Mouse (Mus musculus): ENCODE data around the gene Selenof. TPM values are rescaled to one million over a fixed set of nuclear protein-coding genes. Genes with fewer than 3 reads are reported as not detected.

The Selenof gene
- polyA plus RNA-seq (2015; fragmentation: Nextera tagmentation; extraction: Ambion mirVana): 425 and 459 TPM in 2 replicates

DNA sequence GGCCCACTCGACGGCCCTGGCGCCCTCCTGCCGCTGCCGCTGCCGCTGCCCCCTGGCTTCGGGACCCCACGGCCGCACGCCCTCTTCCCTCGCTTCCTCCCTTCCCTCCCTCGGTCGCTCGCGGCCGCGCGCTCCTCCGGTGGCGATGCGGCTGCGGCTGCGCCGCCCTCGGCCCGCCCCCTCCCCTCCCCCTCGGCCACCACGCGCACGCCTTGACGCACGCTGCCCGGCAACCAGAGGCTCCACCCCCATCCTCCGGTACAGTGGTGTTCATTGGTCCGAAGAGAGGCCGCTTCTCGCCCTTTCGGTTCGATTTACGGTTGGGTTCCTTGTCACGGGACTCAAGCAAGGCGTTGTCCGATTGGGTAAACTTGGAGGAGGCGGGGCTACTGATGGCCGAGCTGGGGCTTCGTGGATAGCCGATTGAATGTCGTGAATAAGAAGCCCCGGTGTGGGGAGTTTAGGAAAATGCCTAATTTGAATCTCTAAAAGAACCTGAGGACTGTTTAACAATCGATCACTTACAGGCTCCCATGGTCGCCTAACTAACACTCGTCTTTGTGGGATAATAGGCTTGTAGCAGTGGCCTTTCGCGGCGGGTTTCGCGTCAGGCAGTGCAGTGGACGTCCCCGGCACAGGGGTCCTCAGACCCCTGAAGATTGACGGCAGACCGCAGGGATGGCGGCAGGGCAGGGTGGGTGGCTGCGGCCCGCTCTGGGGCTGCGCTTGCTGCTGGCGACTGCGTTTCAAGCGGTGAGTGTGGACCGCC, at the start of gene Selenof, which contains the start of gene Hs2st1:
Gene Selenof (plus strand): TSS at position 258 of the 769 bp plus-strand sequence.
Gene Hs2st1 (minus strand): TSS at position 135 of the 769 bp plus-strand sequence.
- Histone ChIP-seq H3K4me3 (peak within 1 kb of the TSS; percentile 91), H3K9me3 (no peaks in the 10 kb centered on the region), H3K9ac (peak within 1 kb of the TSS; percentile 97), H3K36me3 (peaks cover 27% of the 10 kb centered on the region), H3K4me2 (peak within 1 kb of the TSS; percentile 95), H3K4me1 (peaks cover 51% of the 10 kb centered on the region), H3K27me3 (replicated peaks) (no peaks in the 10 kb centered on the region), H3K27ac (replicated peaks) (peak within 1 kb of the TSS; percentile 93)
- WGBS: under 1% methylated on average over 57 of the region's 69 CpGs
- ATAC-seq (ENCODE audit: extremely low read depth, insufficient number of reproducible peaks, low FRiP score, low TSS enrichment): peak; percentile 98

GRCm38 (mm10) chr3:144527918-144528317, 42.2 kb upstream of the Selenof start:
- Histone ChIP-seq H3K9ac (no peak overlapping the region), H3K27ac (replicated peaks) (no peak overlapping the region), H3K4me1 (peaks cover 19% of the 10 kb centered on the region), H3K4me3 (no peak overlapping the region), H3K4me2 (no peak overlapping the region), H3K9me3 (no peaks in the 10 kb centered on the region), H3K36me3 (no peaks in the 10 kb centered on the region), H3K27me3 (replicated peaks) (no peaks in the 10 kb centered on the region)
- no peak for ATAC-seq (ENCODE audit: extremely low read depth, insufficient number of reproducible peaks, low FRiP score, low TSS enrichment)
- WGBS: 67% methylated on average over 7 of the region's 7 CpGs

GRCm38 (mm10) chr3:144531023-144531422, 39.1 kb upstream of the Selenof start:
- no peak overlapping the region for H3K27ac ChIP-seq (replicated peaks)
- peaks cover 28% of the 10 kb centered on the region for H3K4me1 ChIP-seq
- H3K9me3 ChIP-seq: no peaks in the 10 kb centered on the region
- H3K9ac ChIP-seq: 0 out of 2 replicates have a peak overlapping the region, but pooled peaks have one; percentile 26
- no peaks in the 10 kb centered on the region for H3K36me3 ChIP-seq
- ATAC-seq (ENCODE audit: extremely low read depth, insufficient number of reproducible peaks, low FRiP score, low TSS enrichment): no peak
- no peak overlapping the region for H3K4me3 ChIP-seq
- 47% methylated on average over 5 of the region's 5 CpGs for WGBS
- H3K4me2 ChIP-seq: peak overlapping the region; percentile 26; the same call in 1 of the 2 replicates
- no peaks in the 10 kb centered on the region for H3K27me3 ChIP-seq (replicated peaks)

GRCm38 (mm10) chr3:144535056-144535455, 35.0 kb upstream of the Selenof start:
- no peaks in the 10 kb centered on the region for H3K36me3 ChIP-seq
- no peak overlapping the region for H3K27ac ChIP-seq (replicated peaks)
- H3K9me3 ChIP-seq: no peaks in the 10 kb centered on the region
- H3K4me2 ChIP-seq: no peak overlapping the region
- ATAC-seq (ENCODE audit: extremely low read depth, insufficient number of reproducible peaks, low FRiP score, low TSS enrichment): no peak
- H3K4me1 ChIP-seq: peaks cover 45% of the 10 kb centered on the region
- no peak overlapping the region for H3K9ac ChIP-seq
- H3K27me3 ChIP-seq (replicated peaks): no peaks in the 10 kb centered on the region
- 86% methylated on average over 4 of the region's 4 CpGs for WGBS
- H3K4me3 ChIP-seq: no peak overlapping the region

DNA sequence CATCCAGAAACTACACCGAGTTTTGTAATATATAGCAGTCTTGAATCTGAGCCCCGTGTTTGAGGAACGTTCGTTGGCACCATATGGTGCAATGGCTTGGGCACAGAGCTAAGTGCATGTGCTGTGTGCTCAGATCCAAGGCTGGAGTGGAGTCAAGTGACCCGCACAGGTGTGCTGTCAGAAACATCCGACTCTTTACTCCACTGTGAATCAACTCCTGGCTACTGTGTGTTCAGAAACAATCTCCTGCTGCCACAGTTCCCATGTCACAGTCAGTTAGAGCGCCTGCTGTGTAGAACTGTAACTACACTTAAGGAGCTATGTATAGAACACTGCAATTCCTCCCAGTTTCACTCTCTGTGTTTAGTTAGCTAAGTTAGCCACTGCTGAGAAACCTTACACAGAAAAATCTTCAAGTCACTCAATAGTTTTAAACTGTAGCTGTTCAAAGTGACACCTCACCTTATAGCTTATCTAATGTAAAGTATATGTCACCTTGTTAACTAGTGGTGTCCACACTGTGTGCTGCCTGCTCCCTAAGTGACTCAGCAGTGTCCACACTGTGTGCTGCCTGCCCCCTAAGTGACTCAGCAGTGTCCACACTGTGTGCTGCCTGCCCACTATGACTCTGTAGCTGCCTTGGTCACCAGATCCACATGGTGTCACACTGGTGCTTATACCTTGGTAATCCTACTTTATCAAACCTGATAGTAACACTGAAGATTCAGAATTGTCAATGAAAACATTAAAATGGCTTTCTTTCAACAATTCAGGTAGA, 32.8 kb upstream of the Selenof start:
- no peak overlapping the region for H3K4me3 ChIP-seq
- H3K27me3 ChIP-seq (replicated peaks): no peaks in the 10 kb centered on the region
- peak overlapping the region; percentile 45 for H3K27ac ChIP-seq (replicated peaks)
- H3K36me3 ChIP-seq: no peaks in the 10 kb centered on the region
- H3K4me1 ChIP-seq: peaks cover 56% of the 10 kb centered on the region
- 66% methylated on average over 7 of the region's 7 CpGs for WGBS
- H3K9me3 ChIP-seq: no peaks in the 10 kb centered on the region
- ATAC-seq (ENCODE audit: extremely low read depth, insufficient number of reproducible peaks, low FRiP score, low TSS enrichment): no peak
- no peak overlapping the region for H3K9ac ChIP-seq
- H3K4me2 ChIP-seq: no peak overlapping the region

GRCm38 (mm10) chr3:144539051-144539450, 31.1 kb upstream of the Selenof start:
- Histone ChIP-seq H3K27ac (replicated peaks) (peak overlapping the region; percentile 53), H3K4me3 (no peak overlapping the region), H3K4me1 (peaks cover 53% of the 10 kb centered on the region), H3K36me3 (no peaks in the 10 kb centered on the region), H3K27me3 (replicated peaks) (no peaks in the 10 kb centered on the region), H3K4me2 (no peak overlapping the region), H3K9me3 (no peaks in the 10 kb centered on the region), H3K9ac (no peak overlapping the region)
- no peak for ATAC-seq (ENCODE audit: extremely low read depth, insufficient number of reproducible peaks, low FRiP score, low TSS enrichment)
- 54% methylated on average over 3 of the region's 3 CpGs for WGBS

GRCm38 (mm10) chr3:144540805-144541204, 29.3 kb upstream of the Selenof start:
- Histone ChIP-seq H3K9me3 (no peaks in the 10 kb centered on the region), H3K27me3 (replicated peaks) (no peaks in the 10 kb centered on the region), H3K27ac (replicated peaks) (no peak overlapping the region), H3K36me3 (no peaks in the 10 kb centered on the region), H3K4me1 (peaks cover 59% of the 10 kb centered on the region), H3K4me3 (no peak overlapping the region), H3K9ac (no peak overlapping the region), H3K4me2 (no peak overlapping the region)
- no peak for ATAC-seq (ENCODE audit: extremely low read depth, insufficient number of reproducible peaks, low FRiP score, low TSS enrichment)
- WGBS: 72% methylated on average over 3 of the region's 3 CpGs

DNA sequence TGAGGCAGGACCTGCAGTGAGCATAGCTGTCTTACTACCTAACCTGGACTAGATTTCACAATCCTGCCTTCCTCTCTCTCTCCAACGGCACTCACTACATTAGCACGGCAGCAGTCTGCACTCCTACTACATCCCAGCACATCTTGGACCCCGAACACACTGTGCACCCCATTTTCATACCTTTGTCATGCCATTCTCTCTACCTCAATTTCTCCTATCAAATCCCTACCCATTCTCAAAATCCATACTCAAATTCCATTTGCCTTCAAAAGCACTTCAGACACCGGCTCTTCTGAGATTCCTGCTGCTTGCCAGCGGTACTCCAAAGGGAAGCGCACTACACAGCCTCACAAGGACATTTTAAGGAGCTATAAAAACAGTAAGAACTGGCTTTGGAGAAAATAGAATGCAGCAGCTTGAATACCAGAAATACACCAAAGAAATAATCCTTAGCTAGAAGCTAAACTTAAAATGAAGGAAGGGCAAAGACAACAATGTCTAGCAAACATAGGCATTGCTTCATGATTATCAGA, 28.1 kb upstream of the Selenof start:
- no peak overlapping the region for H3K4me2 ChIP-seq

DNA sequence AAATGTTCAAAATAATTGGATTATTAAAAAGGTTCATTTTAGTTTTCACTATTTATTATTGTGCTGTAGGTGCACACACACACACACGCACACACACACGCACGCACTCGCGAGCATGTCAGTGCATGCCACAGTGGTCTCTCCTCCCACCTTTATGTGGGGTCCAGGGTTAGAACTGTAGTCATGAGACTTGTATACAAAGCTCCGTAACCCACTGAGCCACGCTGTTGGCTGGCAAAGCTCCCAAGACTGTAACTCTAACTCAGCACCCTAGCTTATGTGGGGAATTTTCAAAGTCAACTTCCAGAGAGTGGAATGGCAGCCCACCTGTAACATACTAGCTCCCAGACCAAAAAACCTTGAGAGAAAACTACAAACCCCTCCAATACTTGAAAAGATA, 25.0 kb upstream of the Selenof start:
- H3K4me1 ChIP-seq: peaks cover 38% of the 10 kb centered on the region
- ATAC-seq (ENCODE audit: extremely low read depth, insufficient number of reproducible peaks, low FRiP score, low TSS enrichment): no peak
- no peak overlapping the region for H3K4me2 ChIP-seq
- 92% methylated on average over 7 of the region's 7 CpGs for WGBS
- H3K9me3 ChIP-seq: no peaks in the 10 kb centered on the region
- H3K4me3 ChIP-seq: no peak overlapping the region
- no peaks in the 10 kb centered on the region for H3K27me3 ChIP-seq (replicated peaks)
- H3K36me3 ChIP-seq: no peaks in the 10 kb centered on the region
- H3K27ac ChIP-seq (replicated peaks): no peak overlapping the region
- no peak overlapping the region for H3K9ac ChIP-seq

More for the DNA sequence above, 28.1 kb upstream of the Selenof start:
- Histone ChIP-seq H3K27me3 (replicated peaks) (no peaks in the 10 kb centered on the region), H3K4me1 (peaks cover 66% of the 10 kb centered on the region), H3K4me3 (no peak overlapping the region), H3K27ac (replicated peaks) (no peak overlapping the region), H3K9me3 (no peaks in the 10 kb centered on the region), H3K9ac (no peak overlapping the region), H3K36me3 (no peaks in the 10 kb centered on the region)
- ATAC-seq (ENCODE audit: extremely low read depth, insufficient number of reproducible peaks, low FRiP score, low TSS enrichment): no peak
- 70% methylated on average over 6 of the region's 6 CpGs for WGBS

GRCm38 (mm10) chr3:144545832-144546231, 24.3 kb upstream of the Selenof start:
- no peak overlapping the region for H3K4me3 ChIP-seq
- H3K4me2 ChIP-seq: no peak overlapping the region
- no peak overlapping the region for H3K9ac ChIP-seq
- no peak overlapping the region for H3K27ac ChIP-seq (replicated peaks)
- no peaks in the 10 kb centered on the region for H3K27me3 ChIP-seq (replicated peaks)
- ATAC-seq (ENCODE audit: extremely low read depth, insufficient number of reproducible peaks, low FRiP score, low TSS enrichment): no peak
- H3K4me1 ChIP-seq: peaks cover 35% of the 10 kb centered on the region
- H3K36me3 ChIP-seq: no peaks in the 10 kb centered on the region
- WGBS: 56% methylated on average over 4 of the region's 4 CpGs
- H3K9me3 ChIP-seq: no peaks in the 10 kb centered on the region

GRCm38 (mm10) chr3:144546490-144546889, 23.6 kb upstream of the Selenof start:
- Histone ChIP-seq H3K36me3 (no peaks in the 10 kb centered on the region), H3K9ac (no peak overlapping the region), H3K4me2 (no peak overlapping the region), H3K9me3 (no peaks in the 10 kb centered on the region), H3K27ac (replicated peaks) (no peak overlapping the region), H3K4me1 (peaks cover 33% of the 10 kb centered on the region), H3K4me3 (no peak overlapping the region), H3K27me3 (replicated peaks) (no peaks in the 10 kb centered on the region)
- 43% methylated on average over 4 of the region's 4 CpGs for WGBS
- ATAC-seq (ENCODE audit: extremely low read depth, insufficient number of reproducible peaks, low FRiP score, low TSS enrichment): no peak
